Mouse (Mus musculus): ENCODE data around the gene Gm28230. TPM values are rescaled to one million over a fixed set of nuclear protein-coding genes. Genes with fewer than 3 reads are reported as not detected.

Gene Gm28230
- total and polyA plus RNA-seq, 3 experiments = not detected

DNA sequence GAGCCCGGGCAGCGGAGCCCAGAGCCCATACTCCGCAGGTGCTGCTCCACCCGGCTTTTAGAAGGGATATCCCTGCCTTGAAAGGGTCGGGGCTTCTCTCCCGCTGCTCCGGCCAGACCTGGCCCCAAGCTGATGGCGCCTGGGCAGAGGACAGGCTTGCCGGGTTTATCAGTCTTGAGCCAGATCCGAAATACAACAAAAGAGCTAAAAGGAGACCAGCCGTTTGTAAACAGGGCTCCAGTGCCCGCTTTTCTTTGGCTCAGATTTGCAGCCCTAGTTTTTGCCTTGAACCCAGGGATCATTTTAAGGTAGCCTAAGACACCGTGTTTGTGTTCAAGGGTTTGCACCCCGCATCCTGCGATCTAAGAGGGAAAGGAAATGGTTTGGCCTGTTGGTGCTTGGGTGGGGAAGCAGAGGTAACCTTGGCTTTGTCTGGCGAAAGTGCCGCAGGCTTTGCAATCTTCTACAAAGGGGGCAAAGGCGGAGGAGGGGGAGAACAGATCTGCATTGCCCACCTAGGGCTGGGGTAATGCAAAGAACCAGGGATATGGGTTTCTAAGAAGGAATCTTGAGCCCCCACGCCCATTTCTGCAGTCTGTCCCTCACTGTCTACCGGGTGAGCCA, 33.6 kb upstream of the Gm28230 start:
- no peak for DNase-seq (ENCODE audit: low read depth, low spot score)
- no peak overlapping the region for H3K9ac ChIP-seq (ENCODE audit: control insufficient read depth, low read depth, low read length, poor library complexity, severe bottlenecking)
- H3K36me3 ChIP-seq (ENCODE audit: control insufficient read depth in 1 of 2, insufficient read depth in 2 of 2, low read length in 2 of 2) = no peaks in the 10 kb centered on the region
- no peaks in the 10 kb centered on the region for H3K9me3 ChIP-seq (replicated peaks; ENCODE audit: insufficient read depth, low read length)
- H3K27ac ChIP-seq (ENCODE audit: control insufficient read depth, low read depth, low read length) = no peak overlapping the region
- no peaks in the 10 kb centered on the region for H3K79me2 ChIP-seq (ENCODE audit: control insufficient read depth, insufficient read depth, low read length, poor library complexity)
- no peaks in the 10 kb centered on the region; a peak in 2 of 4 replicates for H3K27me3 ChIP-seq (ENCODE audit: control insufficient read depth in 1 of 2, insufficient read depth in 2 of 2, low read length in 2 of 2)
- H3K4me3 ChIP-seq (ENCODE audit: control insufficient read depth in 1 of 2, insufficient read depth in 1 of 2, low read depth in 2 of 2, low read length in 2 of 2) = no peak overlapping the region
- H3K4me1 ChIP-seq (ENCODE audit: control insufficient read depth in 1 of 2, insufficient read depth in 2 of 2, low read length in 2 of 2) = no peaks in the 10 kb centered on the region
- no peak for TF ChIP-seq NRF1 (IDR thresholded peaks at IDR 0.05; ENCODE audit: insufficient read depth, low read depth, low read length, poor library complexity, severe bottlenecking)
- no peak for TF ChIP-seq ETS1 (IDR thresholded peaks at IDR 0.05; ENCODE audit: low read depth, low read length)
- no peak for TF ChIP-seq CHD2 (IDR thresholded peaks at IDR 0.05; ENCODE audit: low read length)
- TF ChIP-seq MEF2A (IDR thresholded peaks at IDR 0.05; ENCODE audit: extremely low read depth, insufficient replicate concordance, low read depth, low read length, poor library complexity, severe bottlenecking) = no peak
- no peak for TF ChIP-seq E2F4 (IDR thresholded peaks at IDR 0.05; ENCODE audit: borderline replicate concordance, low read depth, low read length)
- TF ChIP-seq CTCF (IDR thresholded peaks at IDR 0.05 in 2 of 3, conservative IDR thresholded peaks at IDR 0.05 in 1 of 3; ENCODE audit: control insufficient read depth in 1 of 3, insufficient read depth in 1 of 3, low read depth in 2 of 3, low read length in 3 of 3, poor library complexity in 1 of 3, severe bottlenecking in 1 of 3) = no peak
- no peak for TF ChIP-seq ZC3H11A (IDR thresholded peaks at IDR 0.05; ENCODE audit: low read depth, low read length)
- no peak for TF ChIP-seq UBTF (IDR thresholded peaks at IDR 0.05; ENCODE audit: borderline replicate concordance, insufficient read depth, low read depth, low read length)
- TF ChIP-seq NELFE (IDR thresholded peaks at IDR 0.05; ENCODE audit: low read depth, low read length) = no peak
- TF ChIP-seq CHD1 (IDR thresholded peaks at IDR 0.05; ENCODE audit: low read depth, low read length) = no peak

DNA sequence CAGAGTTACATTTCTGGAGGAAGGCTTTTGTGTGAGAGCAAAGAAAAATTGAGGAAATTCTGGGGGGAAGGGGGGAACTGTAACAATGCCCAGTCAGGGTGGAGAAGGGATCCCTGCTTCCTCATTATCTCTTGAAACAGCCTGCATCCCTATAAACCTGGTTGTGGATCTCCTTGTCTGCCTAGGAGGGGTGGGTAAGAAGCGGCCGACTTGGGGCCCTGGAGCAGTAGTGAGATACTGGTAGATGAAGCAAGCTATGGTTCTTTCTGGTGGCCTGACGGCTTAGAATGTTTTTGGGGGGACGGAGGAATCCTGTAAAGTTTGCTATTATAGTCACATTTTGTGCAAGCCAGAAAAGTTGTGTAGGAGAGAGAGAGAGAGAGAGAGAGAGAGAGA, 33.1 kb upstream of the Gm28230 start:
- H3K4me3 ChIP-seq (ENCODE audit: control insufficient read depth in 1 of 2, insufficient read depth in 1 of 2, low read depth in 2 of 2, low read length in 2 of 2) = no peak overlapping the region
- no peaks in the 10 kb centered on the region for H3K9me3 ChIP-seq (replicated peaks; ENCODE audit: insufficient read depth, low read length)
- TF ChIP-seq TCF12 (IDR thresholded peaks at IDR 0.05; ENCODE audit: low read depth, low read length) (no peak), E2F4 (IDR thresholded peaks at IDR 0.05; ENCODE audit: borderline replicate concordance, low read depth, low read length) (no peak), POLR2A (IDR thresholded peaks at IDR 0.05; ENCODE audit: control insufficient read depth in 1 of 2, insufficient read depth in 1 of 2, low read depth in 1 of 2, low read length in 2 of 2, poor library complexity in 1 of 2) (no peak), SMC3 (IDR thresholded peaks at IDR 0.05; ENCODE audit: low read depth, low read length) (no peak), CHD2 (IDR thresholded peaks at IDR 0.05; ENCODE audit: low read length) (no peak), ZKSCAN1 (IDR thresholded peaks at IDR 0.05; ENCODE audit: low read depth, low read length) (no peak)
- no peak overlapping the region for H3K27ac ChIP-seq (ENCODE audit: control insufficient read depth, low read depth, low read length)
- no peaks in the 10 kb centered on the region for H3K4me1 ChIP-seq (ENCODE audit: control insufficient read depth in 1 of 2, insufficient read depth in 2 of 2, low read length in 2 of 2)
- no peaks in the 10 kb centered on the region for H3K36me3 ChIP-seq (ENCODE audit: control insufficient read depth in 1 of 2, insufficient read depth in 2 of 2, low read length in 2 of 2)
- H3K79me2 ChIP-seq (ENCODE audit: control insufficient read depth, insufficient read depth, low read length, poor library complexity) = no peaks in the 10 kb centered on the region
- no peaks in the 10 kb centered on the region; a peak in 2 of 4 replicates for H3K27me3 ChIP-seq (ENCODE audit: control insufficient read depth in 1 of 2, insufficient read depth in 2 of 2, low read length in 2 of 2)
- DNase-seq (ENCODE audit: low read depth, low spot score) = no peak
- H3K9ac ChIP-seq (ENCODE audit: control insufficient read depth, low read depth, low read length, poor library complexity, severe bottlenecking) = no peak overlapping the region
